Mouse (Mus musculus) brain, embryonic 14.5 days (tissue): ENCODE results near the gene Usp32.

ENCODE experiments used
- CTCF ChIP-seq: fragments of 200-500 bp; IDR thresholded peaks from 2 replicates; pipeline ENCODE4 v1.5.1; 2012; ENCODE audit warnings: inconsistent platforms, mild to moderate bottlenecking, moderate library complexity, borderline replicate concordance; ENCODE audit not compliant: insufficient read depth, insufficient read length; ENCODE audit errors: extremely low read depth
- POLR2A ChIP-seq: fragments of 200-500 bp; IDR thresholded peaks from 2 replicates; pipeline ENCODE4 v1.6.1; 2012; ENCODE audit warnings: mild to moderate bottlenecking, inconsistent platforms, borderline replicate concordance; ENCODE audit not compliant: poor library complexity, insufficient read depth, insufficient read length, severe bottlenecking; ENCODE audit errors: extremely low read depth

DNA sequence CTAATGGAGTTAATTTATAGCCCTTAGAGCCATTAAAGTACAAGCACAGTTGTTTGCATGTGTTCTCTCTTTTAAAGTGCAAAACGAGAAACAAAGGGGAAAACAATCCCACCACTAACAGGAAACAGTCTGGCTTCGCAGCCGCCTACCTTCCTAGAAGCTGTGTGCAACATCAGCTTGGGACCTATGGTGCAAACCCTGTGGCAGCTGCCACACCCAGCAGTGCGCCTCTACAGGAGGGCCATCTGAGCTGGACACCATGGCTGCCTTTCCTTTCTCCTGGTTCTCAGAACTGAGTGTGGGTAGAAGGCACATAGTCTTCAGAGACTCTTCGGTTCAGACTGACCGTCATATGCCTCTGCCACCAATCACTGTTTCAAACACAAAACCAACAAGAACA lies 154.5 kb downstream of the Usp32 start:
- no peak for TF ChIP-seq CTCF
- TF ChIP-seq POLR2A = no peak
